Mouse (Mus musculus) gastrocnemius, adult 2 months (tissue): ENCODE measurements around the gene Reg4. TPM values are rescaled to one million over a fixed set of nuclear protein-coding genes. Genes with fewer than 3 reads are reported as not detected.

Source experiments
- DNase-seq: peaks from one replicate; pipeline ENCODE4 v3.0.0; 2022
- H3K27ac ChIP-seq: fragments of 200-600 bp; 2 replicates; pipeline ENCODE4 v1.8.1; 2022; ENCODE audit warnings: mild to moderate bottlenecking
- H3K4me3 ChIP-seq: fragments of 200-600 bp; 2 replicates; pipeline ENCODE4 v1.8.1; 2022; ENCODE audit warnings: mild to moderate bottlenecking, moderate library complexity
- CTCF ChIP-seq: fragments of 200-600 bp; IDR thresholded peaks from 2 replicates; pipeline ENCODE4 v1.8.1; 2022; ENCODE audit warnings: antibody characterized with exemption, mild to moderate bottlenecking, moderate library complexity
- intact Hi-C: fragments of 180-260 bp; cut with DNase I; formaldehyde crosslinking; loops from one replicate; pipeline ENCODE4 v1.15.1; 2025
- total RNA-seq, 2 experiments: library from RNA; stranded (reverse); gene quantifications; 2 replicates each; pipeline ENCODE4 v1.2.3; 2021

Gene Reg4
- total RNA-seq, 2 experiments from 2014 or later = not detected

DNA sequence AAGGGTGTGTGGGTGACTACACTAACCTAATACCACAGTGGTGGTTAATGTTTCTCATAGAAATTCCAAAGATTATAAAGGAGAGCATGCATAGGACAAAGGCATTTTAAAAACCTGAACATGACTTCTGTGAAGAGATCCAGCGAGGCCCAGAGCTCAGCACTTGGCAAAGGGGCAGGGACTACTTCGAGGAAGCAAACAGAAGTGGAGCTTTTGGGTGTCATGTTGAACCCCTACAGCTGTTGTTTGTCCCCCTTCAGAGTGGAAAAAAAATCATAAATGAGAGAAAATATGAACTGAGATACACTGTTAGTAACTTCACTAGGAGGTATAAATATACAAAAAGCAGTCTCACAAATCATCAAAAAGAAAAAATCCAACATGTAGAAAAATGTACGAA, 1.3 kb downstream of the Reg4 start:
- H3K4me3 ChIP-seq = no peak overlapping the region
- no peak overlapping the region for H3K27ac ChIP-seq
- DNase-seq = no peak
- TF ChIP-seq CTCF = no peak
- intact Hi-C loops = no loop called here

DNA sequence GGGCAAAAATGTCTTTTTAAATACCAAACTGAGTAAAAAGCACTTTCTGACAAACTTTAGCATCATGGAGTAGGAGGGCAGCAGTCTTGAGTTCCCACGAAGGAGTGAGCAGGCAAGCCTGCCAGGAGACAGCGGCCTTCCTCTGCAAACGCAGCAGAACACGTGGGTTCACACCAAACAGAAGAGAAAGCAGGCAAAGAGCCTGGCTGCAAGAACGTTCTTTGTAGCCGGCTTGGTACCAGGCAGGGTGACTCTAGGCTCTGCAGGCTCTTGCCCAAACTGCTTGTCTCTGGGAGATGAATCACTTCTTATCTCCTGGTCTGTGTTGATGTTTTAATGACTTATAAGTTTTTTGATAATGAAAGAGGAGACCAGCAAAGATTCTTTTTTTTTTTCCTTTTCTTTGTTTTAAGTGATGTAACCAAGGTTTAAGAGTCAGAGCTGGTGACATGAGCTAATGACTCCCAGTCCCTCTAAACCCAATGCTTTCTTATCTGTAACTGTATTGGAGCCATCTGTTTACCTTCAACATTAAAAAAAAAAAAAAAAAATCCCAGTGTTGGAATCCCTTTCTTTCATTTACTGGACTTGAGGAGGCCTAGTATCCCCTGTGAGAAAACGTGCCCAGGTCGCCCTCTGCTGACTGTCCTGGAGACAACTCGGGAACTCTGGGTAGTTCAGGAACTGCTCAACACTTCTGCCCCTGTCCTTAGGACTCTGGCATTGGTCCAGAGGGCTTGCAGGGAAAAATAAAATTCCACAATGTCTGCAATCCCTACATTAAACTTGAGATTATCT, 2.0 kb downstream of the Reg4 start:
- peak; percentile 72 for DNase-seq
- Histone ChIP-seq H3K27ac (no peak overlapping the region), H3K4me3 (no peak overlapping the region)
- TF ChIP-seq CTCF = peak; percentile 70
- intact Hi-C loops = no loop called here

DNA sequence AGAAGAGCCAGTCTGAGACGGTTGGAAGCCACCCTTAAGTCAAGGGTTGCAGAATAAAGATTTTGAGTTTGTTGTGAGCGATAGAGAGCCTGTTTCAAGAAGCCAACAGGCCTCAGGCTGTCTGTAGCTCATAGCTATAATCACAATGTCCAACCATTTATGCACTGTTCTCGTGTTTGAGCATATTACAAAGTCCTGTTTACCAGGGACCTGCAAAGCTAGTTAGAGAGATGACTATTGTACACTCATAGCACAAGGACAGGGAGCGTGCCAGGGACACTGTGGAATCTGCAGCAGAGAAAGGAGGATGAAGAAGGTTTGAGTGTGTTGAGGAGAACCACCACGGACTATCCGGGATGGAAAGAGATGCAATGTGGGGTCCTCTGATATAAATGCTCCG, 3.0 kb downstream of the Reg4 start:
- intact Hi-C loops = loop anchor here (5.0 kb wide), 1 partner anchor 87 kb away; no protein-coding TSS in a partner anchor
- TF ChIP-seq CTCF = no peak
- H3K27ac ChIP-seq = no peak overlapping the region
- no peak for DNase-seq
- no peak overlapping the region for H3K4me3 ChIP-seq

DNA sequence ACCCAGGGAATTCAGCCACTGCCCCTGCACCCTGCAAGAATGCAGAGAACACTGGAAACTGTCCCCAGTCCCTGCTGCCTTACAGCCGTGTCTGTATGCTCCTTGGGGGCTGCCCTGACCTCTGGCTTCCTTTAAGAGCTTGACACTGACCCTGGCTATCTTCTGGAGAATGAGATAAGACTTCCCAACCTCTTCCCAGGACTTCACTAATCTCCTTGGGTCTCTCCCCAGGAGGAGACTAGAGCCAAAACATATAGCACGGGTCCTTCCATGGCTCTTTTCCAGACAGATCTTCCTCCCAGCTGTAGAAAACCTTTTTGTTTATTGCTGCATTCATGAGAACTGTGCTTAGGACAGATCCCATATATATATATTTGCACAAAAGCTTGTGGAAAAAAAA, 3.8 kb downstream of the Reg4 start:
- DNase-seq = no peak
- intact Hi-C loops = loop anchor here (1.0 to 5.0 kb wide), 3 partner anchors 87 to 297 kb away; no protein-coding TSS in a partner anchor
- no peak overlapping the region for H3K4me3 ChIP-seq
- TF ChIP-seq CTCF = no peak
- no peak overlapping the region for H3K27ac ChIP-seq

DNA sequence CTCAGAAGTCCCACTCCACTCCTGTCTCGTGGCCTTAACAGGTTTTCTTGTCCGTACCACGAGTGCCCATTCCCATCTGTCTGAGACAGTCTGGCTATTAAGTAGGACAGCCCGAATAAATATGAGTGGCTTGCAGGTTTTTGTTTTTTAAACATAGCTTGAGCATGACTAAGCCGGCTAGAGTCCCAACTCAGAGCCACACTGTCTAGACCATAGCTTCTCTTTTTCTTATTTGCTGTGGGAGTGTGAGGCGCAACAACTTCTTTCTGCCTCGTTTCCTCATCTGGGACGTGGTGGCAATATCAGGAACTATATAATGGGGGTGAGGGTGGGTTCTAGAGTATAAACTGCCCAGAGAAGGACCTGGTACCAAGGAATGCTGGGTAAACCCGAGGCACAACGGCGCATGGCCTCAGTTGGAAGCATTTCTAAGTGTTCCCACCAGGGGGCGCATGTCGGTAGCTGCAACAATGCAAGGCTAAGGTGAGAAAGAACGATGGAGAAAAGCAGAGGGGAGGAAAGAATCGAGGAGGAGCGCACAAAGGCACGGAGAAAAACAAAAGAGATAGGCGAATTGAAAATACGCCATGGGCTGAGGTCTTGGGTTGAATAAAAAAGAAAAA, 5.1 kb downstream of the Reg4 start:
- intact Hi-C loops = loop anchor here (1.0 to 5.0 kb wide), 3 partner anchors 85 to 299 kb away; no protein-coding TSS in a partner anchor
- peak; percentile 87 for TF ChIP-seq CTCF
- peak overlapping the region; percentile 4; the same call in 1 of the 2 replicates for H3K27ac ChIP-seq
- peak; percentile 77 for DNase-seq
- no peak overlapping the region for H3K4me3 ChIP-seq

DNA sequence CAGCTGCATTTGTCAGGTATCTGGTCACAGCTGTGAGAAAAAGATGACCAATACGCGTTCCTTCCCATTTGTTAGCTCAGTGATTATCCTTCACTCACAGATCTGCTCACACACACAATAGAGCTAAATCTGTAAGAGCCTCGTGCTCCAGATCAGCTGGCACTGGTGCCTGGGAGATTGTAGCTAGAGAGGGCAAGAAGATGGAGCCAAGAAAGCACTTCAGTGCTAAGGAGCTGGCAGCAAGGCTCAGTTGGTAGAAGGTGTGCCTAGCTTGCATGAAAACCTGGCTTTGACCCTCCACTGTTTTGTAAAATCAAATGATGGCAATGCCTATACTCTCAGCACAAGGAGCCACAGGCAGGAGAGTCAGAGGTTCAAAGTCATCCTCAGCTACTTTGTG, 5.8 kb downstream of the Reg4 start:
- no peak for TF ChIP-seq CTCF
- H3K4me3 ChIP-seq = no peak overlapping the region
- no peak for DNase-seq
- intact Hi-C loops = loop anchor here (2.0 to 5.0 kb wide), 2 partner anchors 85 to 215 kb away; no protein-coding TSS in a partner anchor
- H3K27ac ChIP-seq = no peak overlapping the region

DNA sequence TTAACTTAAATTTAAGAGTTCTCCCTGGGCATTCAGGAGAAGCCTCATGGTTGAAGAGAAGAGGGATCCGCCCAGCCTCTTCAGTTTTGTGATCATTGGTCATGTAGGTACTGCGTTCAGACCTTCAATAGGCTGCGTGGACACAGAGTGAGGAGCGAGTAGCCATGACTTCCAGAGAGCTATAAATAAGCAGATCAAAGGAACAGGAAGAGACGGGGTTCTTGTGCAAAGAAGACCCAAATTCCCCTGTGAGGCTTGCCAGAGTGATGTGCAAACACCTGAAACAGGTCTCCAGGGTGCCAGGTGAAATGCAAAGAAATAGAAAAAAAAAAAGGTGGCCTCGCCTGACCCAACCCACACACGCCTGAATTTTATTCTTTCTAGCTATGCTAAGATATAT, 8.0 kb downstream of the Reg4 start:
- H3K4me3 ChIP-seq = no peak overlapping the region
- no peak for TF ChIP-seq CTCF
- no peak overlapping the region for H3K27ac ChIP-seq
- intact Hi-C loops = loop anchor here (5.0 kb wide), 1 partner anchor 82 kb away; no protein-coding TSS in a partner anchor
- DNase-seq = no peak

DNA sequence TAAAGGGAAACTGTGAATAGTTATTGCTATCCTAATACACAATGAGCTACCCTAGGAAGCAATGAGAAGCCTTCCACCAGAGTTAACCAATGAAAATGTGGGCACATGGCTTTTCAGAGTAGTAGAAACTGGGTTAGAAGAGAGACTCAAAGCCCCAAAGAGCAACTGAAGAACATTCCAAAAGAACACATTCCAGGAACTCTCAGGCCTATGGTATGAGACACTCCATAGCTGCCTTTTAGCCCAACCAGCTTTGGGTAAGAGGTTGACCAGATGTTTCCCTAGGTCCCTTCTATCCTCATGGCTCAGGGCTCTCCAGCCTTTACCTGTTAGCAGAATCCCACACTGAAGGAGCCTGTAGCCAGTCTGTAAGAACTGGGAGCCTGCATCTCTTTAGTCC, 11.5 kb downstream of the Reg4 start:
- Histone ChIP-seq H3K27ac (no peak overlapping the region), H3K4me3 (no peak overlapping the region)
- no peak for DNase-seq
- no peak for TF ChIP-seq CTCF
- intact Hi-C loops = no loop called here

DNA sequence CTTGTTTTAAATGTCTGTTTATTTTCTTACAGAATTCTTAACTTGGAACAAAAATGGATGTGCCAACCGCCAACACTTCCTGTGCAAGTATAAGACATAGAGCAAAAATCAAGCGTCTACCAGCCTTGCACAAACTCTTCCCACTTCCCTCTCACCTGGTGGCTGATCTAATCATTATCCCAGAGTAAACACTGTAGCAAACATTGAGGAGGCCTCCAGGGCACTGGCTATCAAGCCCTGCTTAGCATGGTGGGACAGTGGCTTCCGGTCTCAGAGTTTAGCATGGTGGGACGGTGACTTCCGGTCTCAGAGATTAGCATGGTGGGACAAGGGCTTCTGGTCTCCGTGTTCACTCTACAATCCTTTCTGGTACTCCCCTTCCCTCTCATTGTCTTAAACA, 14.3 kb downstream of the Reg4 start:
- H3K27ac ChIP-seq = no peak overlapping the region
- intact Hi-C loops = no loop called here
- DNase-seq = no peak
- no peak overlapping the region for H3K4me3 ChIP-seq
- no peak for TF ChIP-seq CTCF

DNA sequence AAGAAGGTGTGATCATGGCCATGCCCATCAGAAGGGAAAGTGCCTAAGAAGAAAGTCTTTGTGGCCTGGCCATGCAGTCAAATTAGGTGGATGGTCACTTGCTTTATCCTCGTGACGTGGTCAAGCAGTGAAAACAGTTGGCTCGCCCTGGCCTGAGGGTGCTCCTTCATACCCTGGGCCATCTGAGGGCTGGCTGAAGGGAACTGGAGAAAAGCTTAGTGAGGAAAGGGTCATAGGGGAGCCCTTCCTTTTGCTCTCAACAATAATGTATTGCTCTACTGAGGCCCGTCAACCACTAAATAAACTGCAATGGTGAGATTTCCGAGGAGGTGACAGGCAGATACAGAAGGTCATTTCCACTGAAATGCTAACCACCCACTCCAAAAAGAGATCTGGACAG, 15.3 kb downstream of the Reg4 start:
- no peak for TF ChIP-seq CTCF
- Histone ChIP-seq H3K27ac (no peak overlapping the region), H3K4me3 (no peak overlapping the region)
- intact Hi-C loops = no loop called here
- DNase-seq = no peak

DNA sequence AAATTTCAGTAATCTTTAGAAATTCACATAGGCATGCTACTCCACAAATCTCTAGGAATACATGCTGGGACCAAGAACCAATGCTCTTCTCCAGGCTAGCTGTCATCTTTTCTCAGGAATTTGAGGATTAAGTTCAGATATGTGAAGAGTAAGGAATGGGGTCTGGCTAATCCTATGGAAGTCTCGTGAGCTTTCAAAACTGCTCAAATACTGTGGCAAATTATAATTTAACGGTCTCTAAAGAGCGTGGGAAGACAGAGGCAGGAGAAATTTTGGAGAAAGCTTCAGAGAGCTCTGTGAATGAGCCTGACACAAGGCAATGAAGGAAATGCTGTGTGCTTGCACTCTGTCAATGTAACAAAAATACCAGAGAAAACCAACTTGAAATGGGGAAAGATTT, 16.2 kb downstream of the Reg4 start:
- DNase-seq = no peak
- Histone ChIP-seq H3K4me3 (no peak overlapping the region), H3K27ac (no peak overlapping the region; the same call in 1 of the 2 replicates)
- intact Hi-C loops = no loop called here
- no peak for TF ChIP-seq CTCF

DNA sequence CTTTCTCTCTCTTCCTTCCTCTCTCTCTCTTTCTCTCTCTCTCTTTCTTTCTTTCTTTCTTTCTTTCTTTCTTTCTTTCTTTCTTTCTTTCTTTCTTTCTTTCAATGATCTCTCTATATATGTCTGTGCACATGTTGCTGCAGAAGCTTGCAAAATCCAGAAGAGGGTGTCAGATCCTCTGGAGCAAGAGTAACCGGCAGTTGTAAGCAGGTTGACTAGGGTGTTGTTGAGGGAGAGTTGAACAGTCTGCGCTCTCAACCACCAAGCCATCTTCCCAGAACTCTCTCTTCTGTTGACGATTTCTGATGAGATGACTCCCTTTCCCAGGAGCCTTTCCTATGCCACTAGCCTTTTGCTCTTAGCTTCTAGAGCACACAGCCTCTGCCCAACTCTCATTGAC, 20.1 kb downstream of the Reg4 start:
- no peak for DNase-seq
- TF ChIP-seq CTCF = no peak
- no peak overlapping the region for H3K4me3 ChIP-seq
- no peak overlapping the region for H3K27ac ChIP-seq
- intact Hi-C loops = no loop called here

DNA sequence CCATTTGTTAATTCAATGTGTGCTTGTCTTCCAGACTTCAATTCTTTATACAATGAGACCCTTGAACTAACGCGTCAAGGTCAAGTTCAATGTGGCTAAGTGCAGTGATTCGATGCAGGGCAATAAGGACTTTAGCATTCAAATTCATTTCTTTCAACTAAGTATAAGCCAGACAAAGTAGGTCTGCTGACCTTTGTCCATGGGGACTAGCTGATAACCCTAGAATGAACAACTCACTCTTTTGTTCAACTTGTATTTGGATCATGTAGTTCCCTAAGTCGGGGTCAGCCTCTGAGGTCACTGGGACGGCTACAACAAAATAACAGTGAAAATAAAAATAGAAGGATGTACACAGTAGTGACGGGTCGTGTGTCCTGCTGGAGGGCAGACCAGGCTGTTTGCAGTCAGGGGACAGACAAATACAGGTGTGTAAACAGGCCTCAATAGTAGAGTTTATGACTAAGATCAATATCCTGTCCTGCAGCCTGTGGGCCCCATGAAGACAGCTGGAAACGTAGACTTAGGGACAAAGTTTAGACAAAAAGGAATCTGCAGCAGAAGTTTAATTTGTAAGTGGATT, 20.6 kb downstream of the Reg4 start:
- intact Hi-C loops = no loop called here
- Histone ChIP-seq H3K27ac (no peak overlapping the region), H3K4me3 (no peak overlapping the region)
- DNase-seq = no peak
- TF ChIP-seq CTCF = no peak
